Mouse (Mus musculus): ENCODE data around the gene Trak1. TPM values are rescaled to one million over a fixed set of nuclear protein-coding genes. Genes with fewer than 3 reads are reported as not detected.

Trak1 gene
- total and polyA plus RNA-seq, 3 experiments, result 8.2 to 28.6 (median 18.1) TPM

DNA sequence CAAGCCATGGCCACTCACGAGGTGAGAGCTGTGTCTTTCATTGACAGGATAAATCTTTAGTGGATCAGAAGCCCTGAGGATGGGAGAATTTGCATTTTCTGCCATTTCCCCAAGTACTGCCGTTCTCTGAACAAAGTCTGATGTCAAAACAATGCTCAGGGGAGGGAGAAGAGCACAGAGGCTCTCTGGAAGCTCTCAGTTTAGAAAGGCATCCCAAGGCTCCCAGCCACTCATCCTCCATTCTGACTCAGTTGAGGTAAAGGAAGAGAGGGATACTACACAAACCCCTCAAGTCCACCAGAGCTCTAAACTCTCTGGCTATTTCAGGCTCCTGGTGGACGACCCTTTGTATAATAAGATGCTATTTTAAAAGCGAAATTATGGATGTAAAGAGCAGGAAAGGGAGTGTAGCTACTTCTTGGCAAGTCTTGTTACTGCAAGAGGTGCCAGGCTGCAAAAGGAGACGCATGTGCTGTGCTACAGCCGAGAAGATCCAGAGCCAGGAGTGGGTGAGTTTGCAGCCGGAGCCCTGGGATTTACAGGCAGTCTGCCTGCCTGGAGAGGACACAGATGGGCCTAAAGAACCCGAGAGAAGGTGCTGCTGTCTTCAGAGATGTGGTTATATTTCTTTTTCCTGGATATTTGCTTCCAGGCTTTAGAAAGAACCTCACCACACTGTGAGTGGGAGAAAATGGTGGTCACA, 209.3 kb downstream of the Trak1 start:
- Histone ChIP-seq H3K4me2 (ENCODE audit: insufficient read depth, low read depth, poor library complexity, severe bottlenecking) (no peak overlapping the region), H3K27ac (ENCODE audit: insufficient read depth, low read depth) (no peak overlapping the region), H3K9ac (ENCODE audit: insufficient read depth, low read depth) (no peak overlapping the region), H3K27me3 (replicated peaks) (peaks cover 19% of the 10 kb centered on the region), H3K4me1 (ENCODE audit: control insufficient read depth in 1 of 2, insufficient read depth in 2 of 2) (no peaks in the 10 kb centered on the region), H3K9me3 (replicated peaks; ENCODE audit: low read length) (peaks cover 3% of the 10 kb centered on the region), H3K79me2 (replicated peaks; ENCODE audit: control insufficient read depth, extremely low read depth, insufficient read depth, poor library complexity, severe bottlenecking) (no peaks in the 10 kb centered on the region), H3K4me3 (replicated peaks in 1 of 3; ENCODE audit: low read depth in 2 of 3, low read length in 2 of 3, poor library complexity in 1 of 3) (no peak overlapping the region), H3K36me3 (replicated peaks in 1 of 2; ENCODE audit: control insufficient read depth in 1 of 2, insufficient read depth in 1 of 2, low read length in 1 of 2) (no peaks in the 10 kb centered on the region)
- dilution Hi-C loops (cut with MboI; ENCODE audit: extremely low pct_ligation_motif_present, extremely low pct_unique_long_range_greater_than_20kb, low sequenced_read_pairs), result no loop called here
- TF ChIP-seq NELFE (IDR thresholded peaks at IDR 0.05; ENCODE audit: low read depth, low read length), result no peak
- no peak for DNase-seq (ENCODE audit: extremely low read depth)
- in situ Hi-C loops (cut with MboI; ENCODE audit: low pct_ligation_motif_present, low pct_unique_long_range_greater_than_20kb, low sequenced_read_pairs), result no loop called here

DNA sequence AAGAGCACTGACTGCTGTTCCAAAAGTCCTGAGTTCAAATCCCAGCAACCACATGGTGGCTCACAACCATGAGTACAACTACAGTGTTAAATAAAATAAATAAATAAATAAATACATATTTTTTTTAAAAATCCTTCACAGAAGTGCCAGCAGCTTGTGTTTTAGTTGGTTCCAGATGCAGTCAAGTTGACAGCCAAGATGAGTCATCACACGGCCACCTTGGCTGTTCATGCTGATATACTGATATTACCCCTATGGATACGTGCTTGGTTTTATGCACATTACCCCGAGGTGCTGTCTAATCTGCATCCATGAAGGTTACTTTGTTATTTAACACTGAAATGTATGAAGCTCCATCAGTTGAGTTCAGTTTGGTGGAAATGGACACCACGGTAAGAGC, 214.6 kb downstream of the Trak1 start:
- TF ChIP-seq ZKSCAN1 (IDR thresholded peaks at IDR 0.05; ENCODE audit: borderline replicate concordance, low read depth, low read length) (no peak), USF2 (conservative IDR thresholded peaks at IDR 0.05; ENCODE audit: low read depth, low read length) (no peak), E2F4 (IDR thresholded peaks at IDR 0.05; ENCODE audit: insufficient replicate concordance, low read depth, low read length) (no peak), TCF12 (IDR thresholded peaks at IDR 0.05; ENCODE audit: low read depth, low read length) (no peak), MEF2A (IDR thresholded peaks at IDR 0.05; ENCODE audit: borderline replicate concordance, low read depth, low read length) (no peak), JUN (IDR thresholded peaks at IDR 0.05; ENCODE audit: insufficient read depth, low read depth, low read length) (no peak), KAT2A (IDR thresholded peaks at IDR 0.05; ENCODE audit: insufficient replicate concordance, low read length) (no peak), NELFE (IDR thresholded peaks at IDR 0.05; ENCODE audit: low read depth, low read length) (no peak), ETS1 (conservative IDR thresholded peaks at IDR 0.05; ENCODE audit: low read depth, low read length) (no peak)
- H3K9me3 ChIP-seq (replicated peaks; ENCODE audit: low read length), result no peaks in the 10 kb centered on the region
- H3K36me3 ChIP-seq (replicated peaks in 1 of 2; ENCODE audit: control insufficient read depth in 1 of 2, insufficient read depth in 1 of 2, low read length in 1 of 2), result no peaks in the 10 kb centered on the region
- DNase-seq (ENCODE audit: extremely low read depth), result no peak
- H3K4me3 ChIP-seq (replicated peaks in 1 of 3; ENCODE audit: low read depth in 2 of 3, low read length in 2 of 3, poor library complexity in 1 of 3), result no peak overlapping the region
- no peaks in the 10 kb centered on the region for H3K4me1 ChIP-seq (ENCODE audit: control insufficient read depth in 1 of 2, insufficient read depth in 2 of 2)
- no peak overlapping the region for H3K27ac ChIP-seq (ENCODE audit: insufficient read depth, low read depth)
- no peaks in the 10 kb centered on the region for H3K79me2 ChIP-seq (replicated peaks; ENCODE audit: control insufficient read depth, extremely low read depth, insufficient read depth, poor library complexity, severe bottlenecking)
- in situ Hi-C loops (cut with MboI; ENCODE audit: low pct_ligation_motif_present, low pct_unique_long_range_greater_than_20kb, low sequenced_read_pairs) (no loop called here), dilution Hi-C loops (cut with MboI; ENCODE audit: extremely low pct_ligation_motif_present, extremely low pct_unique_long_range_greater_than_20kb, low sequenced_read_pairs) (no loop called here)
- no peak overlapping the region for H3K4me2 ChIP-seq (ENCODE audit: insufficient read depth, low read depth, poor library complexity, severe bottlenecking)
- peaks cover 17% of the 10 kb centered on the region for H3K27me3 ChIP-seq (replicated peaks)
- H3K9ac ChIP-seq (ENCODE audit: insufficient read depth, low read depth), result no peak overlapping the region

DNA sequence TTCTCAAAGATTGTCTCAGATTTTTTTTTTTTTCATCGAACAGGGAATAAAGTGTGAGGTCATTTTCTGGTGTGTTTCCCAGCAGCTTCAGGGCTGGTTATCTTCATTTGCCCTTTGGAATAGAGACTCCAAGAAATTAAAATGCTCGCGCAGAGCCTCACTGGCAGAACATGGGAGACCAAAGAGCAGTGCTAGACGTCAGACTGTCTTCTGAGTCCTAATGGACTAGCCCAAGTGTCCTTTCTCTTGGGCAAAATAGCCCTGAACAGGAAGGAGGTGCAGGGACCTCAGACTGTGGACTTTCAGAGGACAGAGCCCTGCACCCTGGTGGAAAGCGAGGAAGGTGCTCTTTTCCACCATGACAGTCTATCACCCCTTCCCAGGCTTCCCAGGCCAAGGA, 217.2 kb downstream of the Trak1 start:
- H3K4me2 ChIP-seq (ENCODE audit: insufficient read depth, low read depth, poor library complexity, severe bottlenecking), result no peak overlapping the region
- H3K27me3 ChIP-seq (replicated peaks), result peaks cover 20% of the 10 kb centered on the region
- no peak for DNase-seq (ENCODE audit: extremely low read depth)
- no peaks in the 10 kb centered on the region for H3K9me3 ChIP-seq (replicated peaks; ENCODE audit: low read length)
- H3K79me2 ChIP-seq (replicated peaks; ENCODE audit: control insufficient read depth, extremely low read depth, insufficient read depth, poor library complexity, severe bottlenecking), result no peaks in the 10 kb centered on the region
- no peaks in the 10 kb centered on the region for H3K4me1 ChIP-seq (ENCODE audit: control insufficient read depth in 1 of 2, insufficient read depth in 2 of 2)
- no peak overlapping the region for H3K4me3 ChIP-seq (replicated peaks in 1 of 3; ENCODE audit: low read depth in 2 of 3, low read length in 2 of 3, poor library complexity in 1 of 3)
- dilution Hi-C loops (cut with MboI; ENCODE audit: extremely low pct_ligation_motif_present, extremely low pct_unique_long_range_greater_than_20kb, low sequenced_read_pairs), result no loop called here
- in situ Hi-C loops (cut with MboI; ENCODE audit: low pct_ligation_motif_present, low pct_unique_long_range_greater_than_20kb, low sequenced_read_pairs), result no loop called here
- H3K36me3 ChIP-seq (replicated peaks in 1 of 2; ENCODE audit: control insufficient read depth in 1 of 2, insufficient read depth in 1 of 2, low read length in 1 of 2), result no peaks in the 10 kb centered on the region
- no peak overlapping the region for H3K27ac ChIP-seq (ENCODE audit: insufficient read depth, low read depth)
- TF ChIP-seq ETS1 (conservative IDR thresholded peaks at IDR 0.05; ENCODE audit: low read depth, low read length) (no peak), NRF1 (IDR thresholded peaks at IDR 0.05; ENCODE audit: low read depth, low read length) (no peak)
- no peak overlapping the region for H3K9ac ChIP-seq (ENCODE audit: insufficient read depth, low read depth)
